Mouse (Mus musculus): Measurements from ENCODE around the gene Stra8. TPM values are rescaled to one million over a fixed set of nuclear protein-coding genes. Genes with fewer than 3 reads are reported as not detected.

Stra8 gene
- polyA plus RNA-seq, 1 experiment from 2014 or later: not detected

- WGBS: 93% methylated on average over 6 of the region's 6 CpGs
- no peak overlapping the region for H3K9ac ChIP-seq (replicated peaks)
- H3K36me3 ChIP-seq: peaks cover 59% of the 10 kb centered on the region
Measured at GRCm38 (mm10) chr6:34904361-34904760, 15.6 kb upstream of the Stra8 start.

GRCm38 (mm10) chr6:34906125-34906524 is 13.8 kb upstream of the Stra8 start:
- ATAC-seq (ENCODE audit: low FRiP score): no peak
- Histone ChIP-seq H3K4me1 (peaks cover 27% of the 10 kb centered on the region), H3K9me3 (replicated peaks) (no peaks in the 10 kb centered on the region), H3K27ac (replicated peaks) (no peak overlapping the region), H3K9ac (replicated peaks) (no peak overlapping the region), H3K27me3 (replicated peaks) (no peaks in the 10 kb centered on the region), H3K4me2 (no peak overlapping the region), H3K36me3 (peaks cover 52% of the 10 kb centered on the region), H3K4me3 (replicated peaks) (no peak overlapping the region)
- WGBS: 82% methylated on average over 2 of the region's 2 CpGs

More at GRCm38 (mm10) chr6:34904361-34904760, 15.6 kb upstream of the Stra8 start:
- Histone ChIP-seq H3K4me1 (peaks cover 19% of the 10 kb centered on the region), H3K27ac (replicated peaks) (no peak overlapping the region), H3K4me2 (no peak overlapping the region), H3K4me3 (replicated peaks) (no peak overlapping the region), H3K27me3 (replicated peaks) (no peaks in the 10 kb centered on the region), H3K9me3 (replicated peaks) (no peaks in the 10 kb centered on the region)
- no peak for ATAC-seq (ENCODE audit: low FRiP score)

- ATAC-seq (ENCODE audit: low FRiP score): no peak
- H3K27me3 ChIP-seq (replicated peaks): no peaks in the 10 kb centered on the region
- H3K9ac ChIP-seq (replicated peaks): no peak overlapping the region
- H3K9me3 ChIP-seq (replicated peaks): no peaks in the 10 kb centered on the region
- no peak overlapping the region for H3K4me3 ChIP-seq (replicated peaks)
- WGBS: 78% methylated on average over 4 of the region's 4 CpGs
- peaks cover 27% of the 10 kb centered on the region for H3K4me1 ChIP-seq
- peaks cover 48% of the 10 kb centered on the region for H3K36me3 ChIP-seq
- no peak overlapping the region for H3K27ac ChIP-seq (replicated peaks)
- no peak overlapping the region for H3K4me2 ChIP-seq
Measured at GRCm38 (mm10) chr6:34906661-34907060, 13.3 kb upstream of the Stra8 start.

GRCm38 (mm10) chr6:34907121-34907614 is 12.8 kb upstream of the Stra8 start:
- H3K27me3 ChIP-seq (replicated peaks): no peaks in the 10 kb centered on the region
- no peak overlapping the region for H3K4me2 ChIP-seq
- H3K9me3 ChIP-seq (replicated peaks): no peaks in the 10 kb centered on the region
- no peak overlapping the region for H3K9ac ChIP-seq (replicated peaks)
- peaks cover 44% of the 10 kb centered on the region for H3K36me3 ChIP-seq
- H3K4me1 ChIP-seq: peaks cover 27% of the 10 kb centered on the region
- 75% methylated on average over 2 of the region's 2 CpGs for WGBS
- no peak overlapping the region for H3K27ac ChIP-seq (replicated peaks)
- no peak for ATAC-seq (ENCODE audit: low FRiP score)
- no peak overlapping the region for H3K4me3 ChIP-seq (replicated peaks)

GRCm38 (mm10) chr6:34907696-34908260 is 12.2 kb upstream of the Stra8 start:
- Histone ChIP-seq H3K4me3 (replicated peaks) (no peak overlapping the region), H3K4me1 (peaks cover 27% of the 10 kb centered on the region), H3K9me3 (replicated peaks) (no peaks in the 10 kb centered on the region), H3K9ac (replicated peaks) (no peak overlapping the region), H3K36me3 (peaks cover 44% of the 10 kb centered on the region), H3K27me3 (replicated peaks) (no peaks in the 10 kb centered on the region), H3K27ac (replicated peaks) (no peak overlapping the region), H3K4me2 (no peak overlapping the region)
- no peak for ATAC-seq (ENCODE audit: low FRiP score)
- WGBS: 92% methylated on average over 18 of the region's 18 CpGs

GRCm38 (mm10) chr6:34909631-34910345 is 10.2 kb upstream of the Stra8 start:
- no peaks in the 10 kb centered on the region for H3K9me3 ChIP-seq (replicated peaks)
- H3K27ac ChIP-seq (replicated peaks): peak overlapping the region; percentile 90
- no peak for ATAC-seq (ENCODE audit: low FRiP score)
- H3K9ac ChIP-seq (replicated peaks): peak overlapping the region; percentile 72
- H3K36me3 ChIP-seq: peaks cover 29% of the 10 kb centered on the region
- WGBS: 39% methylated on average over 8 of the region's 8 CpGs
- peak overlapping the region; percentile 64 for H3K4me2 ChIP-seq
- H3K4me3 ChIP-seq (replicated peaks): peak overlapping the region; percentile 76
- H3K27me3 ChIP-seq (replicated peaks): no peaks in the 10 kb centered on the region
- H3K4me1 ChIP-seq: peaks cover 27% of the 10 kb centered on the region

- H3K27ac ChIP-seq (replicated peaks): peak within 1 kb of the TSS; percentile 90
Measured at GRCm38 (mm10) chr6:34910371-34911219, 9.4 kb upstream of the Stra8 start, which contains the start of gene Wdr91. Gene Wdr91 (minus strand): TSS chr6:34910876.

GRCm38 (mm10) chr6:34913341-34914040 is 6.5 kb upstream of the Stra8 start:
- ATAC-seq (ENCODE audit: low FRiP score): no peak
- Histone ChIP-seq H3K9me3 (replicated peaks) (no peaks in the 10 kb centered on the region), H3K4me3 (replicated peaks) (no peak overlapping the region), H3K27me3 (replicated peaks) (no peaks in the 10 kb centered on the region), H3K36me3 (no peaks in the 10 kb centered on the region), H3K9ac (replicated peaks) (no peak overlapping the region), H3K27ac (replicated peaks) (no peak overlapping the region), H3K4me1 (peaks cover 17% of the 10 kb centered on the region), H3K4me2 (no peak overlapping the region)
- WGBS: 85% methylated on average over 13 of the region's 13 CpGs

More at GRCm38 (mm10) chr6:34910371-34911219, 9.4 kb upstream of the Stra8 start, which contains the start of gene Wdr91:
- Histone ChIP-seq H3K4me2 (peak within 1 kb of the TSS; percentile 64), H3K9ac (replicated peaks) (peak within 1 kb of the TSS; percentile 72), H3K4me3 (replicated peaks) (peak within 1 kb of the TSS; percentile 76), H3K9me3 (replicated peaks) (no peaks in the 10 kb centered on the region), H3K27me3 (replicated peaks) (no peaks in the 10 kb centered on the region), H3K4me1 (peaks cover 27% of the 10 kb centered on the region), H3K36me3 (peaks cover 23% of the 10 kb centered on the region)
- WGBS: under 1% methylated on average over 64 of the region's 64 CpGs
- ATAC-seq (ENCODE audit: low FRiP score): peak; percentile 96

GRCm38 (mm10) chr6:34914462-34914861 is 5.5 kb upstream of the Stra8 start:
- ATAC-seq (ENCODE audit: low FRiP score): no peak
- Histone ChIP-seq H3K27me3 (replicated peaks) (no peaks in the 10 kb centered on the region), H3K27ac (replicated peaks) (no peak overlapping the region), H3K9me3 (replicated peaks) (no peaks in the 10 kb centered on the region), H3K4me3 (replicated peaks) (no peak overlapping the region), H3K4me2 (no peak overlapping the region), H3K36me3 (no peaks in the 10 kb centered on the region), H3K4me1 (peaks cover 7% of the 10 kb centered on the region), H3K9ac (replicated peaks) (no peak overlapping the region)
- 90% methylated on average over 3 of the region's 3 CpGs for WGBS

- no peak for ATAC-seq (ENCODE audit: low FRiP score)
- H3K9ac ChIP-seq (replicated peaks): no peak overlapping the region
- no peaks in the 10 kb centered on the region for H3K36me3 ChIP-seq
- no peak overlapping the region for H3K4me3 ChIP-seq (replicated peaks)
- no peak overlapping the region for H3K4me2 ChIP-seq
- 85% methylated on average over 7 of the region's 7 CpGs for WGBS
- no peaks in the 10 kb centered on the region for H3K9me3 ChIP-seq (replicated peaks)
- no peaks in the 10 kb centered on the region for H3K4me1 ChIP-seq
- H3K27me3 ChIP-seq (replicated peaks): no peaks in the 10 kb centered on the region
- no peak overlapping the region for H3K27ac ChIP-seq (replicated peaks)
Measured at GRCm38 (mm10) chr6:34919146-34919545, 817 bp upstream of the Stra8 start.

GRCm38 (mm10) chr6:34920631-34921030 is 668 bp downstream of the Stra8 start:
- no peaks in the 10 kb centered on the region for H3K27me3 ChIP-seq (replicated peaks)
- no peaks in the 10 kb centered on the region for H3K36me3 ChIP-seq
- no peak overlapping the region for H3K4me2 ChIP-seq
- WGBS: 96% methylated on average over 12 of the region's 12 CpGs
- H3K4me1 ChIP-seq: no peaks in the 10 kb centered on the region
- no peak overlapping the region for H3K9ac ChIP-seq (replicated peaks)
- ATAC-seq (ENCODE audit: low FRiP score): no peak
- H3K9me3 ChIP-seq (replicated peaks): no peaks in the 10 kb centered on the region
- no peak overlapping the region for H3K27ac ChIP-seq (replicated peaks)
- no peak overlapping the region for H3K4me3 ChIP-seq (replicated peaks)
